Mouse (Mus musculus) monocyte, adult 5-6 weeks (primary cell): ENCODE data around the gene Slc22a5. TPM values are rescaled to one million over a fixed set of nuclear protein-coding genes. Genes with fewer than 3 reads are reported as not detected.
A peak's percentile ranks its signal among the peaks of the same experiment; 100 is the strongest.
"Not testable (repeated sequence)": the region's sequence is repeated elsewhere in the genome, so short reads cannot be mapped to it uniquely, and the experiment has no call there.

ENCODE experiments used
- ATAC-seq: fragments of 153-309, 156-312 bp; replicated peaks from 2 replicates; pipeline ENCODE4 v1.8.0; 2017; ENCODE audit warnings: mild to moderate bottlenecking; ENCODE audit not compliant: low TSS enrichment, insufficient number of reproducible peaks, severe bottlenecking, poor library complexity, low FRiP score
- total RNA-seq: library from RNA; stranded (forward); fragments of 200-1000, 200-491, 200-594 nt; gene quantifications from 3 replicates; pipeline ENCODE4 v1.2.3, GENCODE M21; 2017

The Slc22a5 gene
- total RNA-seq, 1 experiment from 2014 or later = 8.5 TPM

DNA sequence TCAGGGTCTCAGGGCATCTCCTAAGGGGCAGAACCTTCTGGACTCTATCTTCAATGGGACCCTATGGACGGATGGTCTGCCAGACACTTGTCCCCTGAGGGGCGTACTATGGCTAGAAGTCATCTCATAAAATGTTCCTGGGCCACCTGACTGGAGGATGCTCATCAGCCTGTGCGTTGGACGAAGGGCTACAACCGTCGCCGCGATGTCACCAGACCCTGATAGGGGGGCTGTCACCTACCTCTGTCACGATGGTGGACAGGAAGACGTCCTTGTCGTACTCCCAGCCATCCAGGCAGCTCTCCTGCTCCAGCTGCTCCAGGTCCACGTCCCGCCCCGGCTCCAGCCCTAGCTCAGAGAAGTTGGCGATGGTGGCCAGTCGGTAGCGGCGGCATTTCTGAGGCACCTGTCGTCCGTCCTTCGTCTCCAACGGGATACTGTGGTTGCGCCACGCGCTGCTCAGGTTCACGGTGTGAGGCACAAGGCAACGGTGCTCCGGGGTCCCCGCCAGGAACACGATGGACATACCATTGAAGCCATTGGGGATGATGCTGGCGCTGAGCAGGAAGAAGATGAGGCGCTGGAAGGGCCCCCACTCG, 455 bp downstream of the Slc22a5 start:
- peak; percentile 38 for ATAC-seq

GRCm38 (mm10) chr11:53890225-53890624, 1.2 kb downstream of the Slc22a5 start:
- no peak for ATAC-seq

DNA sequence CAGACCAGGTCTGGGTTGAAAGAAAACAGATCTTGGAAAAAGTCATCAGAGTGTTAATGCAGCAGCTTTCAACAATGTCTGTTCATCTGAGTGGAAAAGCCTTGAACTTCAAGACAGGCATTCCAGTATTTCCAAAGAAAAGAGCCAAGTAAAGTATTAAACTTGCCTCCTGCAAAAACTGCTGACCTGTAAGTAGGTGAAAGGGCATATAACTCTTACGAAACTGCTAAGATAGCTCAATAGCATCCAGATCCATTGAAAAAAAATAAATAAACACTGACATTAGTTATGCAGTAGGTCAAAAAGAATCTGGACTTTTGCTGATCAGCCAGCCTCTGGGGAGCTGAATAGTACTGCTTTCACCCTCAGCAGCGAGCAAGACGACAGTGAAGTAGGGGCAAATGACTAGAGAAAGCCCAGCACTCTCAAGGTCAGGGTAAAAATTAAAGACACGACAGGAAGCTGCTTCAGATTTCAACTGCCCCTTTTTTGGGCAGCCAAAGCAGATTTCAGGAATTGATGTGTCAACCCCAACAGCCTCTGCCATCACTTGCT, 2.3 kb downstream of the Slc22a5 start:
- no peak for ATAC-seq

DNA sequence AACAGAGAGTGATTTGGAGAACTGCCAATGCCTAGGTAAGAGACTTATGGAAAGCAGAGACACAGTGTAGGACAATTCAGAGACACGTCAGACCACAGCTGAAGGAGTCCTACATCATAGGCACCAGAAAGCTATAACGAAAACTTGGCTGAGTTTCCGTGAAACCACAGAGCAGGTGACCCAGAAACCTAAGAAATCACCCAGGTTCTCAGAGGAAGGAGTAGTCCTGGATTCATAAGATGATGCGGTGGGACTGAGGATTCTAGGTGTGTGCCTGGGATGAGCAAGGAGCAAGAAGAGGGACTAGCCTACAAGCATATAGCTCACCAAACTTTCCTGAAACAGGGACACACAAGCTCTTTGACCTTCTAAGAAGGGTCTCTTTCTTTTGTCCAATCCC, 3.2 kb downstream of the Slc22a5 start:
- no peak for ATAC-seq

DNA sequence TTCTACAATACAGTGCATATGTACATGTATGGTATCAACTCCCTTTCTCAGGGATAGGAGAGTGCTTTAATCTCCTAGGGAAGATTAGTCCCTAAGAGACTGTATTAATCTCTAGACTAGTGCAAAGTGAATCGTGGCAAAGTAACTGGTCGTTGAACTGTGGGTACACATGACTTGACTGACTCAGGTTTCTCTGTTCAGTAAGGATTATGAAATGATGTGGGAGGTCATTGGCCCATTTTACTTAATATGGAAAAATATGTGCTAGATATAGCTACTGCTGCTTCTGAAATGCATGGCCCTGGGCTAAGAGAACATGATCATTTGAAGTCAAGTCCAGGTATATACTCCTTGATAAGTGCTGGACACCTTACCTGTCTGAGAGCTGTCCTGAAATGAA, 8.2 kb downstream of the Slc22a5 start:
- no peak for ATAC-seq

DNA sequence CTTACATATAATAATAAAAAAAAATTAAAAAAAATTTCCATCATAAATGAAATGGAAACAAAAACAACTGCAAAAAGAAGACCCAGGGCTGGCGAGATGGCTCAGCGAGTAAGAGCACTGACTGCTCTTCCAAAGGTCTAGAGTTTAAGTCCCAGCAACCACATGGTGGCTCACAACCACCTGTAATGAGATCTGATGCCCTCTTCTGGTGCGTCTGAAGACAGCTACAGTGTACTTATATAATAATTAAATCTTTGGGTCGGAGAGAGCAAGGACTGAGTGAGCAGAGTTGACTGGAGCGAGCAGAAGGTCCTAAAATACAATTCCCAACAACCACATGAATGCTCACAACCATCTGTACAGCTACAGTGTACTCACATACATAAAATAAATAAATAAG, 13.4 kb downstream of the Slc22a5 start:
- not testable (repeated sequence) for ATAC-seq

DNA sequence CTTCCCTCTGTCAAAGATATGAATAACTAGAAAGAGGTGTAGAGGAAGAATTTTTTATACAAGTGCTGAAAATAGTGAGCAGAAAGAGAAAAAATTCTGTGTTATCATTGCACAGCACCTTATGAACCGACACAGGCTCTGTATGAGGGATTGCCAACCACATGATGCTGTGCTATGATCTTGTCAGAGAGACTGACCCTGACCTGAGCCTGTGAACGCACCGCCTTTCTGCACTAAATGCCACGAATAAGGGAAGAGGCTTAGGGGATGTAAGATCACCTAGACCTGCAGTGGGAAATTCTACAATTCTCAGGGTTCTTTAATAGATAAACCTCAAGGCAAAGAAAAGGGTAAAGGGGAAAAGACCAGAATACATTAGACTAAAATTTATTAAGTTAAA, 15.0 kb downstream of the Slc22a5 start:
- ATAC-seq = no peak

- ATAC-seq = no peak
Measured at GRCm38 (mm10) chr11:53874706-53875105, 16.8 kb downstream of the Slc22a5 start.

GRCm38 (mm10) chr11:53873909-53874704, 17.4 kb downstream of the Slc22a5 start:
- ATAC-seq = 0 out of 2 replicates have a peak, but pooled peaks have one; percentile 28

- ATAC-seq = no peak
Measured at GRCm38 (mm10) chr11:53871786-53872507, 19.5 kb downstream of the Slc22a5 start.

DNA sequence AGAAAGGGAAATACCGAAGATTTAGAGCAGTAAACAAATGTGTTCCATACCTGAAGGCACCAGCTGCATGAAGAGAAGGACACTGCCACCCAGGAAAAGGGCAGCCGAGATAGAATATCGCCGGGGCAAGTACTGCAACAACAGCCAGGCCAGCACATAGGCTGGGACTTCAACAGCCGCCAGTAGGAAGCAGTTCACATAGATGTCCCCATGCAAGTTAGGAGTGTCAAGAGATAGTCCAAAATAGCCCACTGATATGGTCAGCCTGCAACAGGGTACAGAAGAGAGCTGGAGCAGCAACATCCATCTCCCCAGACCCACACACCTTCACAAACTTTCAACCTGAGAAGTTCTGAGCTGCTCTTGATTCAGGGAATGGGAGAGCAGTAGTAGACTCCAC, 22.3 kb downstream of the Slc22a5 start:
- ATAC-seq = no peak

DNA sequence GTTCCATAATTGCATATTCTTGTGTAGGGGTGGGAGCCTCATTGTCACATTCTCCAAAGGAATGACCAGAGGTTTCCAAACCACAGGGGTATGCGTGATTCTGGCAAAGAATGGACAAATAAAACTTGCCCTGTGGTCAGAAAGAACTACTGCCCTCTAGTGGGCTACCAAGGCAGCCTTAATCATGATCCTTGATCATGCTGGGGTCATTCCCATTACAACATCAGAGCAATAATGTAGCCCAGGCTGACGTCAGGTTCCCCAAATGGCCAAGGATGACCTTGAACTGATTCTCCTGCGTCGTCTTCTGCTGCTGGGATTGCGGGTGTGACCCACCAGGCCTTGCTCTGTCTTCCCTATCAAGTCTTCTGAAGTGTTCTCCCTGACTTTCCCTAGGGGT, 23.1 kb downstream of the Slc22a5 start:
- 0 out of 2 replicates have a peak, but pooled peaks have one; percentile 45 for ATAC-seq

DNA sequence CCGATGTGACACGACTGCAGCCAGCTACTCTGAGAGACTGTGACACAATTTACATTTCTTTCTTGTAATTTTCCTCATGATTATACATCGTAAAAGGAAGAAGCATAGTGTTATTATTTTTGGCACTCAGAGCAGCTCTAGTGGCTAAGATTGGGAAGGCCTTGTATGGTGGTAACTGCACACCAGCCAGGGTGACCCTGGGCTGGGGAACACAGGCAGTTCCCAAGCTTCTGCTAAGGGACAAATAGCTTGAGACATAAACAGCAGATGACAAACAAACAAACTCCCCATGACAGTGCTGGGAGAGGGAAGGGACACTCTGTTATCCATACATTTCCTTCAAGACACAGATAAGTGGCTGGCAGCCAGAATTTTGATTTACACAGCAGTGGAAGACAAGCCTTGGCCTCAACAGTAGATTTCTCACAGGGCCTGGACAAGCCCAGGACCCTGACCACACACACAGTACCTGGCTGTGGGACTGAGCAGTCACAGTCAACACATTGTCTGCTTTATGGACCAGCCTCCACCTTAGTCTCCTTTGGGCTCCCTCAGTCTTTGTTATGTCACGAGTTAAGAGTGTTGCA, 26.6 kb downstream of the Slc22a5 start:
- not testable (repeated sequence) for ATAC-seq

DNA sequence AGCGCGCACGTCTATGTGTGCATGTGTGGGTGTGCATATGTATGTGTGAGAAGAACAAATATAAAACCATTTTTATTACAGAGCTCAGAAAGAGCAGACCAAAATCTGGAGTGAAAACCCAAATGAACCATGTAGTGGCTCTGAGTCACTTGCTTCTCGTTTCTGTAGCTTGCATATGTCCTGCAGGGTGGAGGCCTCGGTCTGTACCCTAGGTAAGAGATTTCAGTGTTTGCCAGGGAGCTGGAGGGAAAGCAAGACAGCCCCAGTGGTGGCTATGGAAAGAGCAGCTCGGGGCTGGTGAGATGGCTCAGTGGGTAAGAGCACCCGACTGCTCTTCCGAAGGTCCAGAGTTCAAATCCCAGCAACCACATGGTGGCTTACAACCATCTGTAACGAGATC, 30.5 kb downstream of the Slc22a5 start:
- ATAC-seq = not testable (repeated sequence)

- peak; percentile 77 for ATAC-seq
Measured at GRCm38 (mm10) chr11:53858761-53859580, 32.5 kb downstream of the Slc22a5 start, which contains the start of gene Gm12216. Gene Gm12216 (minus strand): TSS chr11:53859256.

GRCm38 (mm10) chr11:53858058-53858760, 33.3 kb downstream of the Slc22a5 start:
- no peak for ATAC-seq

DNA sequence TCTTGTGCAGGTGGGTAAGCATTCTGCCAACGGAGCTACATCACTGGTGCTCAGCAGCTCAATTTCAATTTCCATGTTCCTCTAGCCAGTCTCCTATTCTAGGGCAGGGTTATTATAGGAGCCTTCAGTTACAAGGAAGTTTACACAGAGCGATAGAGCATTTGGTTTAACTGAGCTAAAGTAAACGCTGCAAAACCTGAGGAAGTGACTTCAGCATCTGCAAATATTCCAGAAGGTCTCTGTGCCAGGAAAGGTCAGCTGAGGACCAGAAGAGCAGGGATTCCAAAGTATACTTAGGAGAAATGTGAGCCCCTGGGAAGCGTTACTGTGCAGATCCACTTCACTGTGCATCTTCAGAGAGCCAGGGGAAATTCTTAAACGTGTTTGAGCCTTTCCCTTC, 37.8 kb downstream of the Slc22a5 start:
- ATAC-seq = no peak

- ATAC-seq = peak; percentile 64
Measured at GRCm38 (mm10) chr11:53851795-53852194, 39.7 kb downstream of the Slc22a5 start.
